Mouse (Mus musculus) ES-Bruce4 (cell line): ENCODE measurements around the gene Syce2.

Source experiments
- CTCF ChIP-seq: IDR thresholded peaks from one replicate; pipeline ENCODE4 v1.8.1; 2011; ENCODE audit warnings: low read depth, low read length
- EP300 ChIP-seq: IDR thresholded peaks from 2 replicates; pipeline ENCODE4 v1.6.1; 2011; ENCODE audit warnings: low read depth, low read length; ENCODE audit not compliant: insufficient read depth
- POLR2A ChIP-seq: IDR thresholded peaks from one replicate; pipeline ENCODE4 v1.8.1; 2011; ENCODE audit warnings: low read length; ENCODE audit not compliant: insufficient read depth

DNA sequence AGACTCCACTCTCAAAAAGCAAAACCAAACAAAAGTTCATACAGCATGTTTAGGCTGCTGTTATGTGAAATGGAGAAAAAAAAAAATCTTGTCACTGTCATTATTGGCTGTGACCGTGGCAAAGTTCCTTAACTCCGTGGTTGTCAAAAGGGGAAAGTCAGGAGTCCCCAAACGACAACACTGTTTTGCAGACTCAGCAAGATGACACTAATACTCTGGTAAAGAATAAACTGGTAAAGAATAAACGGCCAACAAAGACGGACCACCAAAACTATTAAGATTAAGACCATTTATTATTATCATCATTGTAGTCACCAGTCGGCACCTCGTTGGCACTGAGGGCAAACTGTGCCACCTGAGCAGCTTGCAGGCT, 32.0 kb upstream of the Syce2 start:
- TF ChIP-seq CTCF = no peak
- no peak for TF ChIP-seq POLR2A
- no peak for TF ChIP-seq EP300
